Mouse (Mus musculus): ENCODE results near the gene Sntg2. TPM values are rescaled to one million over a fixed set of nuclear protein-coding genes. Genes with fewer than 3 reads are reported as not detected.

The Sntg2 gene
- total and polyA plus RNA-seq, 3 experiments: not detected

GRCm38 (mm10) chr12:30249068-30249467, 124.1 kb downstream of the Sntg2 start:
- peaks cover 0 to 6% of the 10 kb centered on the region in 2 experiments; a peak in 1 of 4 replicates for H3K4me1 ChIP-seq (ENCODE audit: control insufficient read depth in 1 of 2, insufficient read depth in 2 of 2)
- in situ Hi-C loops (cut with MboI; ENCODE audit: low pct_ligation_motif_present, low pct_unique_long_range_greater_than_20kb, low sequenced_read_pairs): no loop called here
- no peaks in the 10 kb centered on the region for H3K79me2 ChIP-seq (replicated peaks; ENCODE audit: control insufficient read depth, extremely low read depth, insufficient read depth, poor library complexity, severe bottlenecking)
- TF ChIP-seq JUND (conservative IDR thresholded peaks at IDR 0.05; ENCODE audit: low read depth, low read length) (no peak), ZNF384 (IDR thresholded peaks at IDR 0.05; ENCODE audit: low read depth, low read length) (no peak), NELFE (IDR thresholded peaks at IDR 0.05; ENCODE audit: low read depth, low read length) (no peak), MXI1 (IDR thresholded peaks at IDR 0.05; ENCODE audit: low read depth, low read length) (no peak), CHD2 (IDR thresholded peaks at IDR 0.05; ENCODE audit: low read length) (no peak), ZMIZ1 (IDR thresholded peaks at IDR 0.05; ENCODE audit: low read depth, low read length) (no peak), JUN (IDR thresholded peaks at IDR 0.05; ENCODE audit: insufficient read depth, low read depth, low read length) (no peak), CTCF (conservative IDR thresholded peaks at IDR 0.05 in 1 of 2, IDR thresholded peaks at IDR 0.05 in 1 of 2; ENCODE audit: low read depth in 2 of 2, low read length in 2 of 2) (no peak), MYC (IDR thresholded peaks at IDR 0.05; ENCODE audit: low read depth, low read length) (no peak), ZKSCAN1 (IDR thresholded peaks at IDR 0.05; ENCODE audit: borderline replicate concordance, low read depth, low read length) (no peak), IRF4 (IDR thresholded peaks at IDR 0.05; ENCODE audit: low read depth, low read length) (no peak), POLR2AphosphoS2 (IDR thresholded peaks at IDR 0.05; ENCODE audit: low read depth, low read length) (no peak)
- no peaks in the 10 kb centered on the region for H3K36me3 ChIP-seq (replicated peaks in 1 of 2; ENCODE audit: control insufficient read depth in 1 of 2, insufficient read depth in 1 of 2, low read length in 1 of 2)
- H3K27me3 ChIP-seq (replicated peaks): no peaks in the 10 kb centered on the region
- H3K9ac ChIP-seq (ENCODE audit: insufficient read depth, low read depth): no peak overlapping the region
- no peak for DNase-seq (ENCODE audit: extremely low read depth)
- no peak overlapping the region for H3K4me2 ChIP-seq (ENCODE audit: insufficient read depth, low read depth, poor library complexity, severe bottlenecking)
- H3K27ac ChIP-seq (ENCODE audit: insufficient read depth, low read depth): no peak overlapping the region
- dilution Hi-C loops (cut with MboI; ENCODE audit: extremely low pct_ligation_motif_present, extremely low pct_unique_long_range_greater_than_20kb, low sequenced_read_pairs): no loop called here
- H3K9me3 ChIP-seq (replicated peaks; ENCODE audit: low read length): no peaks in the 10 kb centered on the region
- no peak overlapping the region for H3K4me3 ChIP-seq (replicated peaks in 1 of 3; ENCODE audit: low read depth in 2 of 3, low read length in 2 of 3, poor library complexity in 1 of 3)

- H3K27ac ChIP-seq (ENCODE audit: insufficient read depth, low read depth): no peak overlapping the region
- H3K79me2 ChIP-seq (replicated peaks; ENCODE audit: control insufficient read depth, extremely low read depth, insufficient read depth, poor library complexity, severe bottlenecking): no peaks in the 10 kb centered on the region
- no peak for DNase-seq (ENCODE audit: extremely low read depth)
- H3K4me3 ChIP-seq (replicated peaks in 1 of 3; ENCODE audit: low read depth in 2 of 3, low read length in 2 of 3, poor library complexity in 1 of 3): no peak overlapping the region
- TF ChIP-seq BHLHE40 (IDR thresholded peaks at IDR 0.05; ENCODE audit: low read depth, low read length) (no peak), ZMIZ1 (IDR thresholded peaks at IDR 0.05; ENCODE audit: low read depth, low read length) (no peak), ZNF384 (IDR thresholded peaks at IDR 0.05; ENCODE audit: low read depth, low read length) (no peak), NELFE (IDR thresholded peaks at IDR 0.05; ENCODE audit: low read depth, low read length) (no peak), JUN (IDR thresholded peaks at IDR 0.05; ENCODE audit: insufficient read depth, low read depth, low read length) (no peak), E2F4 (IDR thresholded peaks at IDR 0.05; ENCODE audit: insufficient replicate concordance, low read depth, low read length) (no peak), GABPA (IDR thresholded peaks at IDR 0.05; ENCODE audit: insufficient replicate concordance, low read depth, low read length) (no peak), HCFC1 (IDR thresholded peaks at IDR 0.05; ENCODE audit: low read depth, low read length) (no peak), RCOR1 (conservative IDR thresholded peaks at IDR 0.05; ENCODE audit: low read depth, low read length) (no peak), JUND (conservative IDR thresholded peaks at IDR 0.05; ENCODE audit: low read depth, low read length) (no peak)
- no peaks in the 10 kb centered on the region for H3K9me3 ChIP-seq (replicated peaks; ENCODE audit: low read length)
- dilution Hi-C loops (cut with MboI; ENCODE audit: extremely low pct_ligation_motif_present, extremely low pct_unique_long_range_greater_than_20kb, low sequenced_read_pairs) (no loop called here), in situ Hi-C loops (cut with MboI; ENCODE audit: low pct_ligation_motif_present, low pct_unique_long_range_greater_than_20kb, low sequenced_read_pairs) (no loop called here)
- H3K4me2 ChIP-seq (ENCODE audit: insufficient read depth, low read depth, poor library complexity, severe bottlenecking): no peak overlapping the region
- H3K27me3 ChIP-seq (replicated peaks): no peaks in the 10 kb centered on the region
- peaks cover 0 to 6% of the 10 kb centered on the region in 2 experiments; a peak in 1 of 4 replicates for H3K4me1 ChIP-seq (ENCODE audit: control insufficient read depth in 1 of 2, insufficient read depth in 2 of 2)
- H3K9ac ChIP-seq (ENCODE audit: insufficient read depth, low read depth): no peak overlapping the region
- H3K36me3 ChIP-seq (replicated peaks in 1 of 2; ENCODE audit: control insufficient read depth in 1 of 2, insufficient read depth in 1 of 2, low read length in 1 of 2): no peaks in the 10 kb centered on the region
These were observed 126.8 kb downstream of the Sntg2 start for GRCm38 (mm10) chr12:30246286-30246945.

Data from CH12.LX (cell line).